Mouse (Mus musculus): ENCODE data around the gene Naaladl2.

- TF ChIP-seq ZC3H11A (IDR thresholded peaks at IDR 0.05; ENCODE audit: low read depth, low read length) (no peak), POLR2A (IDR thresholded peaks at IDR 0.05; ENCODE audit: low read depth, low read length) (no peak)
Observed at GRCm38 (mm10) chr3:23937299-23937698, 1206.8 kb downstream of the Naaladl2 start.

Data from CH12.LX (cell line).